Mouse (Mus musculus) erythroblast, embryonic 14.5 days (primary cell): ENCODE measurements around the gene Arpc5.

Source experiments
- GATA1 ChIP-seq: IDR thresholded peaks from 2 replicates; pipeline ENCODE4 v1.6.1; 2012; ENCODE audit warnings: low read length, inconsistent platforms, mixed read lengths
- TAL1 ChIP-seq: IDR thresholded peaks from 3 replicates; pipeline ENCODE4 v1.6.1; 2012; ENCODE audit warnings: low read length, inconsistent platforms, mixed read lengths

DNA sequence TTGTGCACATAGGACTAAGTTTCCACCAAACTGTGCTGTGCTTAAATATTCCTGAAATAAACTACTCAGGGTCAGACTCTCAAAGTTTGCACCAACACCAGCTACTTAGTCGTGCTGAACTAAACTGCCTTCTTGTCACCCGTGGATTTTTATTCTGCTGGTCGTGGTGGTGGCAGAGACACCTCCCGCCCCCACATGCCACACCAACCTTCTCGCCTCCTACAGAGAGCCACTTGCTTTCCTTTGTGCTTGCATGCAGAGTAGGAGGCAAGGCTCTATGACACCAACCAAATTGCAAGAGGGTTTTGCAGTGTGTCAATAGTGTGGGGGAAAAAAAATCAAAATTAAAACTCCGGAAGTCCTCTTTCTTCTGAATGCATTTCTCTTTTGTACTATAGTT lies 53.2 kb downstream of the Arpc5 start:
- TF ChIP-seq TAL1 (no peak), GATA1 (no peak)
